Mouse (Mus musculus) left cerebral cortex, adult 6 months (tissue): ENCODE data around the gene Spata46. TPM values are rescaled to one million over a fixed set of nuclear protein-coding genes. Genes with fewer than 3 reads are reported as not detected.

Source experiments
- long read RNA-seq, 2 experiments: library from polyadenylated mRNA; unstranded; transcript quantifications; one replicate each; pipeline ENCODE4 v2.0.0; 2019 to 2020
- polyA plus RNA-seq: library from polyadenylated mRNA; unstranded; fragments of <200 nt; fragmentation: Nextera tagmentation; gene quantifications from 2 replicates; pipeline ENCODE4 v1.2.3, GENCODE M21; 2021

Spata46 gene
- not detected in 2 replicates for polyA plus RNA-seq
- long read RNA-seq, experiment 1, result 0 reads
- long read RNA-seq, experiment 2, result 0 reads

DNA sequence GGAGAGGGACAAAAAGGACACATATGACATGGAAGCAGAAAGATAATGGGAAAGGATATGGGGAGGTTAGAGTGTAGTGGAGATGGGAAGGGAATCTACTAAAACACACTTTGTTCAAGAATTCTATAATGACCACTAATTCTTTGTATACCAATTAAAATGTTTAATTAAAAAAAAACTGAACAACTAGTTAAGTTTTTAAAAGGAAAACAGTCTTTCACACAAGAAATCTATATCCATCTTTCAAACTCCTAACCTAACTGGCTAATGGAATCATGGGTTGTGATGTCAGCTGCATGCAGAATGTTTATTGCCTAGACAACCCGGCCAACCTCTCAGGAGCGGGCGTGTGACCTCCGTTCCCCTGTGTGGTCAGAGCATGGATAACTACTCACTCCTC, at the start of gene Spata46:
TSS of gene Spata46 (plus strand) at position 301 of the 400 bp plus-strand sequence.

DNA sequence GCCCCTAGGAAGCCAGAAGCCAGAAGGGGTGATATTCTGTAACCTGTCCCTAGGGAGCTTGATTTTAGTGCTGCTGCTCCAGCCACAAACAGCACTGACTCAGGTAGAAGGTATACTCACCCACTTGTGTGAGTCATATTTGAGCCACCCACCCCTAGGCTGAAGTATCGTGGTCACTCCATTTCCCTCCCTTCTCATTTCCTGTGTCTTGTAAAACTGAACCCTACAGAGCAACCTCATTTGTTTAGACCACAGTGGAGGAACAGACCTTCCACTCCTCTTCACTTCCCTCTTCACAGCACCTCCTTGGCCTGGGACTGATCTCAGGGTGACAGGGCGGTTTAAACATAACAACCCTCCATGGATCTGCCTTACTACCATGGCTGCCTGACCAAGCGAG, 31.6 kb upstream of the Spata46 start, which contains the start of gene Sh2d1b1:
TSS of gene Sh2d1b1 (plus strand) at position 305 of the 400 bp plus-strand sequence.

DNA sequence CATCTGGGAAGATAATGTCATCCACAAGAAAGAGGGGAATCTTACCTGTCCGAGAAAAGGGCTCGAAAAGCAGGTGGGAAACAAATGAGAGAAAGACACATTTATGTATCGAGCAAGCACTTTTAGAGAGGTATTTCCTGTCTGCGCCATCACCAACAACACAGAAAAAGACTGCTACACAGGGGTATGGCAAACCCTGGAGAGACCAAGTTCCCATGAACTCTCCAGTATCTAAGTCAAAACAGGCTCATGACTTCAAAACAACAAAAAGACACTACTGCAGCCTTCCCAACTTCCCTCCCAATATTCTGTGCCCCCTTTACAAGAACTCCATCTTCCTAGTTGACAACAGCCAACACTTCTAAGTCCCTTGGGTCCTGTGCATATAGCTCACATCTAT, 2.4 kb upstream of the Spata46 start, which contains the start of gene Gm7694:
TSS of gene Gm7694 (minus strand) at position 101 of the 400 bp plus-strand sequence.

Other genes starting within 250 kb of the Spata46 start
- gene Ddr2, start 198.0 kb upstream of the Spata46 start, polyA plus RNA-seq, result 3.3 and 8.9 TPM in 2 replicates
- gene Uap1, start 133.8 kb upstream of the Spata46 start, polyA plus RNA-seq, result 23.8 and 53.3 TPM in 2 replicates
- gene Uhmk1, start 93.4 kb upstream of the Spata46 start, polyA plus RNA-seq, result 12.1 and 25.8 TPM in 2 replicates
- gene Sh2d1b2, start 76.1 kb upstream of the Spata46 start, polyA plus RNA-seq, result not detected in 2 replicates
- gene Sh2d1b1, start 31.5 kb upstream of the Spata46 start, polyA plus RNA-seq, result not detected in 2 replicates
- 0.43 and 0.56 TPM in 2 replicates for gene Gm7694, start 2.5 kb upstream of the Spata46 start, polyA plus RNA-seq